Mouse (Mus musculus) forebrain, embryonic 13.5 days (tissue): ENCODE measurements around the gene Map3k13. TPM values are rescaled to one million over a fixed set of nuclear protein-coding genes. Genes with fewer than 3 reads are reported as not detected.

Experiments used
- ATAC-seq: fragments of 200-750 bp; cut with Nextera tagmentation; 2 replicates; pipeline ENCODE4 v1.8.0; 2017
- H3K27ac ChIP-seq: fragments of 300-500 bp; sonication (generic); 2 replicates; pipeline ENCODE4 v1.5.1; 2015; ENCODE audit warnings: inconsistent platforms, mild to moderate bottlenecking, moderate library complexity
- H3K27me3 ChIP-seq: fragments of 300-500 bp; sonication (generic); 2 replicates; pipeline ENCODE4 v1.6.1; 2015; ENCODE audit warnings: mild to moderate bottlenecking, inconsistent platforms
- H3K36me3 ChIP-seq: fragments of 300-500 bp; sonication (generic); 2 replicates; pipeline ENCODE4 v1.6.1; 2015; ENCODE audit warnings: mild to moderate bottlenecking, inconsistent platforms; ENCODE audit not compliant: poor library complexity, severe bottlenecking
- H3K4me1 ChIP-seq: fragments of 300-500 bp; sonication (generic); 2 replicates; pipeline ENCODE4 v1.6.1; 2015; ENCODE audit warnings: inconsistent platforms
- H3K4me2 ChIP-seq: fragments of 300-500 bp; sonication (generic); 2 replicates; pipeline ENCODE4 v1.6.1; 2015; ENCODE audit warnings: inconsistent platforms, mild to moderate bottlenecking, moderate library complexity
- H3K4me3 ChIP-seq: fragments of 300-500 bp; sonication (generic); 2 replicates; pipeline ENCODE4 v1.5.1; 2015; ENCODE audit warnings: mild to moderate bottlenecking, inconsistent platforms
- H3K9ac ChIP-seq: fragments of 300-500 bp; sonication (generic); 2 replicates; pipeline ENCODE4 v1.6.1; 2015; ENCODE audit warnings: mild to moderate bottlenecking, inconsistent platforms
- H3K9me3 ChIP-seq: fragments of 300-500 bp; sonication (generic); replicated peaks from 2 replicates; pipeline ENCODE4 v1.6.1; 2016; ENCODE audit warnings: inconsistent platforms
- WGBS: fragments of 180-500 bp; shearing (Covaris S2); methylation state at CpG from one replicate; pipeline ENCODE4 v1.1.7; 2015; 5-methylcytosine and 5-hydroxymethylcytosine counted together
- polyA plus RNA-seq: library from polyadenylated mRNA; unstranded; fragments of >200 nt; fragmentation: Nextera tagmentation; extraction: Ambion mirVana; gene quantifications from 2 replicates; pipeline ENCODE4 v1.2.1, GENCODE M21; 2015

Gene Map3k13
- polyA plus RNA-seq, 1 experiment from 2014 or later = 4.3 TPM

- Histone ChIP-seq H3K9ac (no peak overlapping the region), H3K4me1 (no peaks in the 10 kb centered on the region), H3K4me3 (no peak overlapping the region), H3K36me3 (peaks cover 8% of the 10 kb centered on the region), H3K27ac (no peak overlapping the region; the same call in 1 of the 2 replicates), H3K27me3 (no peaks in the 10 kb centered on the region), H3K9me3 (no peaks in the 10 kb centered on the region), H3K4me2 (no peak overlapping the region)
- 79% methylated on average over 11 of the region's 11 CpGs for WGBS
- peak; percentile 43 for ATAC-seq
Measured at GRCm38 (mm10) chr16:21814861-21815668, 20.9 kb downstream of the Map3k13 start.

- H3K9me3 ChIP-seq = no peaks in the 10 kb centered on the region
- WGBS = 48% methylated on average over 7 of the region's 7 CpGs
- H3K27ac ChIP-seq = no peak overlapping the region; the same call in 1 of the 2 replicates
- H3K9ac ChIP-seq = no peak overlapping the region
- ATAC-seq = no peak
- H3K36me3 ChIP-seq = peaks cover 4% of the 10 kb centered on the region
- no peak overlapping the region for H3K4me2 ChIP-seq
- no peaks in the 10 kb centered on the region for H3K27me3 ChIP-seq
- no peak overlapping the region for H3K4me3 ChIP-seq
- no peaks in the 10 kb centered on the region for H3K4me1 ChIP-seq
Measured at GRCm38 (mm10) chr16:21815669-21816010, 21.5 kb downstream of the Map3k13 start.

- no peak for ATAC-seq
- no peak overlapping the region for H3K9ac ChIP-seq
- no peaks in the 10 kb centered on the region for H3K4me1 ChIP-seq
- H3K27ac ChIP-seq = no peak overlapping the region
- H3K4me3 ChIP-seq = no peak overlapping the region
- WGBS = 50% methylated on average over 9 of the region's 9 CpGs
- no peaks in the 10 kb centered on the region for H3K27me3 ChIP-seq
- no peak overlapping the region for H3K4me2 ChIP-seq
- H3K9me3 ChIP-seq = no peaks in the 10 kb centered on the region
- no peaks in the 10 kb centered on the region for H3K36me3 ChIP-seq
Measured at GRCm38 (mm10) chr16:21818132-21818531, 24.0 kb downstream of the Map3k13 start.

- Histone ChIP-seq H3K4me1 (no peaks in the 10 kb centered on the region), H3K36me3 (no peaks in the 10 kb centered on the region), H3K27ac (no peak overlapping the region), H3K9ac (no peak overlapping the region), H3K4me2 (no peak overlapping the region), H3K27me3 (no peaks in the 10 kb centered on the region), H3K4me3 (no peak overlapping the region), H3K9me3 (no peaks in the 10 kb centered on the region)
- 61% methylated on average over 8 of the region's 8 CpGs for WGBS
- ATAC-seq = no peak
Measured at GRCm38 (mm10) chr16:21818629-21819028, 24.5 kb downstream of the Map3k13 start.

- WGBS = 74% methylated on average over 9 of the region's 9 CpGs
- Histone ChIP-seq H3K4me2 (no peak overlapping the region), H3K27me3 (no peaks in the 10 kb centered on the region), H3K9me3 (no peaks in the 10 kb centered on the region), H3K36me3 (no peaks in the 10 kb centered on the region), H3K4me1 (no peaks in the 10 kb centered on the region), H3K9ac (no peak overlapping the region), H3K4me3 (no peak overlapping the region), H3K27ac (no peak overlapping the region)
- ATAC-seq = no peak
Measured at GRCm38 (mm10) chr16:21825612-21826031, 31.5 kb downstream of the Map3k13 start.

- H3K36me3 ChIP-seq = no peaks in the 10 kb centered on the region
- no peak overlapping the region for H3K4me2 ChIP-seq
- no peak overlapping the region for H3K27ac ChIP-seq
- no peak overlapping the region for H3K4me3 ChIP-seq
- H3K4me1 ChIP-seq = no peaks in the 10 kb centered on the region
- no peak for ATAC-seq
- WGBS = 72% methylated on average over 4 of the region's 4 CpGs
- H3K9ac ChIP-seq = no peak overlapping the region
- no peaks in the 10 kb centered on the region for H3K27me3 ChIP-seq
- H3K9me3 ChIP-seq = no peaks in the 10 kb centered on the region
Measured at GRCm38 (mm10) chr16:21827153-21827552, 33.0 kb downstream of the Map3k13 start.

GRCm38 (mm10) chr16:21827581-21827980 is 33.4 kb downstream of the Map3k13 start:
- Histone ChIP-seq H3K9me3 (no peaks in the 10 kb centered on the region), H3K9ac (no peak overlapping the region), H3K4me2 (no peak overlapping the region), H3K4me1 (no peaks in the 10 kb centered on the region), H3K36me3 (no peaks in the 10 kb centered on the region), H3K27ac (no peak overlapping the region), H3K4me3 (no peak overlapping the region), H3K27me3 (no peaks in the 10 kb centered on the region)
- ATAC-seq = no peak
- WGBS = 70% methylated on average over 4 of the region's 4 CpGs

GRCm38 (mm10) chr16:21829711-21830110 is 35.6 kb downstream of the Map3k13 start:
- 43% methylated on average over 5 of the region's 5 CpGs for WGBS
- Histone ChIP-seq H3K4me1 (no peaks in the 10 kb centered on the region), H3K9me3 (no peaks in the 10 kb centered on the region), H3K36me3 (no peaks in the 10 kb centered on the region), H3K4me2 (no peak overlapping the region), H3K27ac (no peak overlapping the region), H3K4me3 (no peak overlapping the region), H3K9ac (no peak overlapping the region), H3K27me3 (no peaks in the 10 kb centered on the region)
- no peak for ATAC-seq

GRCm38 (mm10) chr16:21830784-21831183 is 36.6 kb downstream of the Map3k13 start:
- no peak for ATAC-seq
- H3K9ac ChIP-seq = no peak overlapping the region
- 74% methylated on average over 6 of the region's 6 CpGs for WGBS

GRCm38 (mm10) chr16:21831764-21832163 is 37.6 kb downstream of the Map3k13 start:
- H3K27me3 ChIP-seq = no peaks in the 10 kb centered on the region
- H3K9ac ChIP-seq = no peak overlapping the region
- no peak overlapping the region for H3K4me2 ChIP-seq
- H3K27ac ChIP-seq = no peak overlapping the region
- 85% methylated on average over 5 of the region's 5 CpGs for WGBS
- no peaks in the 10 kb centered on the region for H3K9me3 ChIP-seq
- no peak overlapping the region for H3K4me3 ChIP-seq
- ATAC-seq = no peak
- H3K4me1 ChIP-seq = no peaks in the 10 kb centered on the region
- no peaks in the 10 kb centered on the region for H3K36me3 ChIP-seq

More at GRCm38 (mm10) chr16:21830784-21831183, 36.6 kb downstream of the Map3k13 start:
- Histone ChIP-seq H3K27me3 (no peaks in the 10 kb centered on the region), H3K9me3 (no peaks in the 10 kb centered on the region), H3K4me2 (no peak overlapping the region), H3K4me1 (no peaks in the 10 kb centered on the region), H3K4me3 (no peak overlapping the region), H3K27ac (no peak overlapping the region), H3K36me3 (no peaks in the 10 kb centered on the region)

- no peak overlapping the region for H3K9ac ChIP-seq
- 51% methylated on average over 1 of the region's 1 CpGs for WGBS
- H3K36me3 ChIP-seq = no peaks in the 10 kb centered on the region
- no peaks in the 10 kb centered on the region for H3K4me1 ChIP-seq
- H3K27ac ChIP-seq = no peak overlapping the region
- no peak overlapping the region for H3K4me2 ChIP-seq
- no peak for ATAC-seq
- H3K9me3 ChIP-seq = no peaks in the 10 kb centered on the region
- no peak overlapping the region for H3K4me3 ChIP-seq
- no peaks in the 10 kb centered on the region for H3K27me3 ChIP-seq
Measured at GRCm38 (mm10) chr16:21833469-21833868, 39.3 kb downstream of the Map3k13 start.

- H3K9me3 ChIP-seq = no peaks in the 10 kb centered on the region
- no peaks in the 10 kb centered on the region for H3K4me1 ChIP-seq
- no peak for ATAC-seq
- H3K4me2 ChIP-seq = no peak overlapping the region
- H3K9ac ChIP-seq = no peak overlapping the region
- no peaks in the 10 kb centered on the region for H3K27me3 ChIP-seq
- no peak overlapping the region for H3K27ac ChIP-seq
- 72% methylated on average over 10 of the region's 10 CpGs for WGBS
- no peaks in the 10 kb centered on the region for H3K36me3 ChIP-seq
- H3K4me3 ChIP-seq = no peak overlapping the region
Measured at GRCm38 (mm10) chr16:21833970-21834369, 39.8 kb downstream of the Map3k13 start.
